Mouse (Mus musculus) spleen, postnatal 14 days (tissue): Measurements from ENCODE around the gene Tex13c1.

Source experiments
- DNase-seq, 2 experiments: peaks; one replicate each; pipeline ENCODE4 v3.0.0; 2021 to 2022; ENCODE audit warnings: low spot score in 2 of 2

The Tex13c1 gene

GRCm38 (mm10) chrX:43590860-43591259 is at the start of gene Tex13c1:
Tex13c1 (plus strand) TSS chrX:43591160.
- no peak for DNase-seq
